Mouse (Mus musculus): ENCODE results near the gene Rab10. TPM values are rescaled to one million over a fixed set of nuclear protein-coding genes. Genes with fewer than 3 reads are reported as not detected.
"Not testable (repeated sequence)": the region's sequence is repeated elsewhere in the genome, so short reads cannot be mapped to it uniquely, and the experiment has no call there.

Gene Rab10
- 100 to 1,000 TPM; 124 to 126 TPM for total RNA-seq (2021)
- long read RNA-seq, experiment 1, transcript Rab10-201 (6 exons, 3,513 nt) = major isoform, 155 of 165 reads
- long read RNA-seq, experiment 1, partial matches to known transcripts = 1 of 165 reads
- long read RNA-seq, experiment 1, other reads (novel, unspliced or antisense) = 9 of 165 reads
- long read RNA-seq, experiment 2, transcript Rab10-201 (6 exons, 3,513 nt) = major isoform, 77 of 80 reads
- long read RNA-seq, experiment 2, partial matches to known transcripts = 2 of 80 reads
- long read RNA-seq, experiment 2, other reads (novel, unspliced or antisense) = 1 of 80 reads

GRCm38 (mm10) chr12:3309391-3310320 is at the start of gene Rab10:
TSS of gene Rab10 (minus strand) at chr12:3309969.
- peak; percentile 98 to 99 for DNase-seq

DNA sequence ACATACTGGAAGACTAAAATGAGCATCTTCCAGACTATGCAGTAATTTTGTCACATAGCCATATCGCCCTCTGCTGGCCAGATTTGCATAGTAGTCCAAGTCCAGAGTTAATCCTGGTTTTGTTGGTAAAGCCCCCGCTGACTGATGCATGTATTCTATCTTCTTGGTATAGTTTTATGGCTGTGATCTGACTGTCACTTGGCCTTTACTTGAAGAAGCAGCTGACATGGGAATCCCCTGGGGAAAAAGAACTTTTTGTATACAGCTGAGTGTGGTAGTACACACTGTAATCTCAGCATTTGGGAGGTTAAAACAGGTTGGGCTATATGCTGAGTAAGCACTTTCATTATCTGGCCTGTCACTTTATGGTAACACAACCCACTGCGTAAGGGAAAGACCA is 49.5 kb upstream of the Rab10 start:
- peak; percentile 66 to 93 for DNase-seq

- no peak for DNase-seq
These were observed 47.1 kb upstream of the Rab10 start for GRCm38 (mm10) chr12:3356824-3357223.

DNA sequence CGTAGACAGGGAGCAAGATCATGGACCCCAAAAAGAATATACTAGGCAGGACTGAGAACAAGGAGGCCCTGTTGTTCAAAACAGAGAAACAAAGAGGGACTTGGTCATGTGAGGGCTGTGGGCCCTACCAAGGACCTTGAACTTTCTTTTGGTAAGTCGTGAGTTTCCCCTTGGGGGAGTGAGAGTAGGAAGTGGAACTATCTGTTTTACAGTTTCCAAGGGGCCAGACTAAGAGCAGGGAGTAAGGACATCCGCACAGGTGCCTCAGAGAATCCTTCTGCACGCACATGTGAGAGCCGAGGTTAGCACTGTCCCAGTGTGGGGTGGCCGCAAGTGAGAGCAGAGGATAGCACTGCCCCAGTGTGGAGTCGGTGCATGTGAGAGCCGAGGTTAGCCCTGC is 45.3 kb upstream of the Rab10 start:
- DNase-seq = no peak

DNA sequence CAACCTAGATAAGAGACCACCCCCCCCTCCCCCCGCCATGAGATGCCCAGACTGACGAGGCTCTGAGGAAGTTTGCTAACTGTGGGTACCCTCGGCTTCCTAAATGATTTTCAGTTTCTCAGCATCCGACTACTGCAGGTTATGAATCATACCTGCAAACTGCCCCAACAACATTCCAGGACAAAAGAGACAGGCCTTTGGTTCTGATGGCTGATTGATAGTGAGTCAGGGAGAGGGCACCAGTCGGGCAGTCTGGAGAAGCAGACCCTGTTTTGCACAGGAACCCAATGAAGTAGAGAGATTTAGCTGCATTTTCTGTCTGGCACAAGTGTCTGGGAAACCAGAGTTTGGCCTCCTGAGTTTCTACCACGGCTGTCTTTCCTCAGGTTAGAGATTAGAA is 42.4 kb upstream of the Rab10 start:
- DNase-seq = no peak

- peak in 1 of 2 experiments; percentile 23 for DNase-seq
These were observed 40.4 kb upstream of the Rab10 start for GRCm38 (mm10) chr12:3350136-3350535.

DNA sequence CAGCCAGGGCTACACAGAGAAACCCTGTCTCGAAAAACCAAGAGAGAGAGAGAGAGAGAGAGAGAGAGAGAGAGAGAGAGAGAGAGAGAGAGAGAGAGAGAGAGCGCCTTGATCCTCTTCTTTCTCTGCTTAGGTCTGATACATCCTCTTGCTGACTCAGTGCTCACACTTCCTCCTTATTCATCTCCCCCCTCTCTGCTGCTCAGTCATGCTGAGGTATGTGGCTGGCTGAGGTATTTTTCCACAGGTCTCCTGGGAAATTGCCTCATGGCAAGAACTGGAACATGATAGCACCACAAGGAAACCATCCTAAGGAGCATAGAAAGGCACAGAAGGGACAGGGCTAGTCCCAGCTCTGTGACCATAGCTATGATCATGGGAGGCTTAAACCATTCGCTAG is 39.6 kb upstream of the Rab10 start:
- DNase-seq = no peak

DNA sequence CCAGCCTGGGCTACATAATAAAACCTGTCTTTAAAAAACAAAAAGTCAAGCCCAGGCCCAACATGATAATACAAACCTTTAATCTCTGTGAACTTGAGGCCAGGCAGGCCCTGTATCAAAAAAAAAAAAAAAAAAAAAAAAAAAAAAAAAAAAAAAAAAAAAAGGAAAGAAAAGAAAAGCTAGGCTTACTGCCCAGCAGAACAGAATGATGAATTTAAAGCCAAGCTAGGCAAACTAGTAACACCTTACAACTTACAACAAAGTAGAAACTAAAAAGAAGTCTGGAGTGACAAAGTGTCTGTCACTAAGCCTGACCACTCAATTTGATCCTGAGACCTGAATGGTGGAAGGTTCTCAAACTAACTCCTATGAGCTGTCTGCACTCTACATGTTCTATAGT is 37.9 kb upstream of the Rab10 start:
- no peak for DNase-seq

- no peak for DNase-seq
These were observed 35.3 kb upstream of the Rab10 start for GRCm38 (mm10) chr12:3345038-3345437.

GRCm38 (mm10) chr12:3344155-3344554 is 34.4 kb upstream of the Rab10 start:
- no peak for DNase-seq

DNA sequence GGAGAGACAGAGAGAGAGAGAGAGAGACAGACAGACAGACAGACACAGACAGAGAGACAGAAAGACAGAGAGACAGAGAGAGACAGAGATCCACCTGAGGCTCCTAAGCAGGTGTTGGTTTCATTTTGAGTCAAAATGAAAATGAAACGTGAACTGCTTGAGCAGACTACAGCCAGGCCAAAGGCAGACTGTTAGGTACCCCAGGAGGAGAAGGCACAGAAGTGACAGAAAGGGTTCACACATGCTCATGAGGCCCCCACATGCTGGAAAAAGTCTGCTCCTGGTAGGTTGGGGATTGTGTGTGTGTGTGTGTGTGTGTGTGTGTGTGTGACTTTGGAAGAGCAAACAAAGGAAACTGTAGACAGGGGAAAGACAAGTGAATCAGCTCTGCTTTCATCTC is 29.2 kb upstream of the Rab10 start:
- no peak for DNase-seq

- no peak for DNase-seq
These were observed 19.9 kb upstream of the Rab10 start for GRCm38 (mm10) chr12:3329677-3330076.

DNA sequence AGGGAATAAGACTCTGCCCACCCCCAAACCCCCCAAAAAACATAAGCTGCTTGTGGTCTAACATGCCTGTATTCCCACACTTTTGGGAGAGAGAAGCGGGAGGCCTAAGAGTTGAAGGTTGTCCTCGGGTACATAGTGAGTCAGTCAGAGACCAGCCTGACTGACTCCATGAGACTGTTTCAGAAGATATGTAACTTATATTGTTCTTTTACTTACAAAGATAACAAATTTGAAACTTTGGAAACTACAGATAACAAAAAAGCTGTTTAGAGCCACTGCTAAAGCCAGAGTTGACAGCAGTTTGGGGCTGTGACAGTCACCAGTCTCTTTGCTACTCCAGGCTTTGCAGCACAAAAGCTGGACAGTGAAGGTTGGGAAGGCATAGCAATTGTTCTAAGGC is 15.5 kb upstream of the Rab10 start:
- DNase-seq = no peak

GRCm38 (mm10) chr12:3323241-3323640 is 13.5 kb upstream of the Rab10 start:
- DNase-seq = peak; percentile 23 to 30

DNA sequence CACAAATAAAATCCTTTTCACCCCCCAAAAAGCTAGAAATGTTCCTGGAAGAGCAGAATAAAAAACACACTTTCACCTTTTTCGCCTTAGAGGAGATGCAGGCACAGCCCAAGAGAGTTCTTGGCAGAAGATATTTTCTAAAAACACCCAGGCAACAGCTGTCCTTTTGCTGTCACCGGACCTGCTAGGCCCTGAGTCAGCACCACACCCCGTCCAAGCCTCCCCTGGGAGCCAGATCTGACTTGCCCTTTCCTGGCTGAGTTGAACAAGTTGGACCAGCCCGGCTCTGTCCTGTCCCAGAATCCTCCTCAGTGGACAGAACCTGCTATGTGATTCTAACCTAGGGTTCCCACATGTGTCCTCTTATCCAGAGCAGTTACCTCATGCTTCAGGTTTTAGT is 9.6 kb upstream of the Rab10 start:
- DNase-seq = peak; percentile 52 to 72

GRCm38 (mm10) chr12:3316937-3317336 is 7.2 kb upstream of the Rab10 start:
- no peak for DNase-seq

GRCm38 (mm10) chr12:3316083-3316482 is 6.3 kb upstream of the Rab10 start:
- DNase-seq = peak; percentile 34 to 48

- DNase-seq = no peak
These were observed 3.1 kb upstream of the Rab10 start for GRCm38 (mm10) chr12:3312886-3313285.

DNA sequence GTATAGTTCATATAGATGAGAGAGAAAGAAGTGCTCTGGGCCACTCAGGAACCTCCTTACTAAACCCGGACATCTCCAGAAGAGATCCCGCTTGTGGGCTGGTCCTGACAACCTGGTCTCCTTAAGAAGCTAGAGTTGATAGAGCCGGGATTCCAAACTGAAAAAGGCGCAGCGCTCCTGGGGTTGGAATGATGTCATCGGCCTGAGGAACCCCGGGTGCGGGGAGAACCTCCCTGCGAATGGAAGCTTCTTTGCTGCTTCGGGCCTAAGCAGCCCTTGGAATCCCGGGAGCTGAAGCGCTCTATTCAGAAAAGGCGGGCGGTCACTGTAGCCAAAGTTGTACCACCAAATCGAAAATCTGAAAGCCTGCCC is 538 bp upstream of the Rab10 start:
- no peak for DNase-seq

DNA sequence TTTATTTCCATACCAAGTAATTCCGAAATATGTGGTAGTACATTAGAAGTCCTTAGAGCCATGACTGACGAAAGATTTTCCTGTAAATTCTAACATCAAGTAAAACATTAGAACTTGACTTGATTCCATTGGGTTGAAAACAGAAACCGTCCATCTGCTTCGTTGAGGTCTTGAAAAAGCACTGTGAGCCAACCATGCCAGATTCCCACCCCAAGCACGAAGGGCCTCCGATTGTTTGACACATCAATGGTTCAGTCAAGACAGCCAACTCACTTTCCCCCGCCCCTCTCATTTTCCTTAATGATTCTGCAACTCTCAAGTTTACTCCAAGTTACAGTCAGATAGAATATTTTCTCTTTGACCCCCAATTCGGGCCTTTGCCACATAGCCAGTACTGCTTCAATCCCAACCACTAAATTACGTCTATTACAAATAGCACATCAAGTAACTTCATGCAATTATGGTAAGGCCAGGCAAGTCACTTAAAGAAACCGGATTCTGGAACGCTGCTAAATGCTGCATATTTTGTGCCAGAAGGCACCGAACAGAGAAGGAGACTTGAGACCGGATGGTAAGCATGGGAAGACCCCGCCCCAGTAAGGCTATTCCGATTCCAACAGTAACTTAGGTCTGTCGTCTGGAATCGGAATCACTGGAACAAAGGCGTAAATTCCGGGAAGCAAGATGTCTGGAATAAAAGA is 1.1 kb downstream of the Rab10 start:
- peak; percentile 9 to 36 for DNase-seq

- no peak for DNase-seq
These were observed 2.2 kb downstream of the Rab10 start for GRCm38 (mm10) chr12:3307587-3307986.

DNA sequence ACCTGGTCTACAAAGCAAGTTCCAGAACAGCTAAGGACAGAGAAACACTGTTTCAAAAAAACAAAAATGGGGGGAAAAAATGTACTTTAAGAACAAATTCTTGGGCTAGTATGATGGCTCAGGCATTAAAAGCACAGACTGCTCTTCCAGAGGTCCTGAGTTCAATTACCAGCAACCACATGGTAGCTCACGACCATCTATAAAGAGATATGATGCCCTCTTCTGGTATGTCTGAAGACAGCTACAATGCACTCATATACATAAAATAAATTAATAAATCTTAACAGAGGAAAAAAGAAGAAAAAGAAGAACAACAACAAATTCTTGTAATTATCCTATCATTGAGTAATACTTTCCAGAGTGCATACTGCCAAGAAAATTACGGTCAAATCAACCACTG is 4.5 kb downstream of the Rab10 start:
- DNase-seq = no peak

GRCm38 (mm10) chr12:3297622-3298021 is 12.1 kb downstream of the Rab10 start:
- DNase-seq = not testable (repeated sequence)

All from heart, adult 18-20 months (tissue).